Mouse (Mus musculus) Patski (cell line): ENCODE measurements at regions not wholly inside any gene's neighbourhood (a gene's known extent, or its start where the extent isn't known, plus 50 kb on each side); places are given as distances from the start of the nearest gene placed in this dataset.

ENCODE experiments used
- ATAC-seq: fragments of 100-300 bp; one replicate; pipeline ENCODE4 v1.8.0; 2021
- CTCF ChIA-PET: fragments of 350-600 bp; sonication (Branson Sonifier 250); formaldehyde crosslinking; loops from one replicate; lab custom pipeline; 2022; ENCODE audit warnings: inconsistent platforms; lab: Charles Lee
- POLR2A ChIA-PET: fragments of 350-600 bp; sonication (Branson Sonifier 250); formaldehyde crosslinking; loops from one replicate; lab custom pipeline; 2022; ENCODE audit warnings: antibody characterized with exemption, inconsistent platforms; lab: Charles Lee
- DNase-seq: peaks from one replicate; pipeline ENCODE4 v3.0.0-alpha.2; 2011; ENCODE audit warnings: low read depth, low spot score
- H3K27me3 ChIP-seq: fragments of 371-371 bp; one replicate; pipeline ENCODE4 v1.5.1; 2021
- CTCF ChIP-seq: fragments of 100-300 bp; IDR thresholded peaks from one replicate; pipeline ENCODE4 v1.5.1; 2021
- in situ Hi-C: fragments of 300-500 bp; cut with MboI; formaldehyde crosslinking; loops from 3 replicates; pipeline ENCODE4 v1.11.1; 2018; ENCODE audit warnings: low pct_unique_long_range_greater_than_20kb, mixed read lengths

DNA sequence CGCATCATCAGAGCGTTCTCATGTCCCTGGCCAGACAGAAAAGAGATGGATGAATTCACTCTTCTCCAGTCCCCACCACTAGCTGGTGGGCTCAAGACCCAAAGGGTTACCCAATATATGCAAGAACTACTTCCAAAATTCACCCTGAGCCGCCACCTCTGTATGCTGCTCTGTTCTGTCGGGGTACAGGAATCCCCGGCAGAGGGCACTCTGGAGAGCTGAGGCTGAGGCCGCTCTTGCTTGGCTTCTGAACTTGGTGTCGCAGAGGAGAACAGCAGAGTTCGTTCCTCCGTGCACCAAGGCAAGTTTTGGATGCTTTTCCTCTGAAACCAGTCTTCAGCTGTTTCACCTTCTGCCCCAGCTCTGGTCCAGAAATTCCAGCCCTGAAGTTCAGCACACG, 157.5 kb upstream of the Lmo4 start:
- no peaks in the 10 kb centered on the region for H3K27me3 ChIP-seq
- in situ Hi-C loops = no loop called here
- ChIA-PET CTCF (interaction anchor here (0.8 to 3.2 kb wide), 4 partner anchors 9 to 19 kb away, joined by 3 to 11 read pairs (median 5); no protein-coding TSS in a partner anchor), POLR2A (interaction anchor here (0.6 kb wide), 2 partner anchors 121 to 583 kb away, joined by 4 read pairs; no protein-coding TSS in a partner anchor)
- TF ChIP-seq CTCF = no peak
- DNase-seq (no peak), ATAC-seq (no peak)

GRCm38 (mm10) chr3:144361203-144361978, 156.4 kb upstream of the Lmo4 start:
- CTCF ChIA-PET = interaction anchor here (0.9 to 3.2 kb wide), 2 partner anchors 10 to 14 kb away, joined by 3 to 11 read pairs; no protein-coding TSS in a partner anchor
- DNase-seq (no peak), ATAC-seq (no peak)
- TF ChIP-seq CTCF = no peak
- in situ Hi-C loops = no loop called here
- no peaks in the 10 kb centered on the region for H3K27me3 ChIP-seq
- POLR2A ChIA-PET = interaction anchor here (0.6 kb wide), 1 partner anchor 33 kb away, joined by 3 read pairs; no protein-coding TSS in a partner anchor

- no peak for TF ChIP-seq CTCF
- CTCF ChIA-PET = interaction anchor here (1.2 to 1.6 kb wide), 2 partner anchors 10 to 11 kb away, joined by 3 to 4 read pairs; no protein-coding TSS in a partner anchor
- in situ Hi-C loops = no loop called here
These were observed 151.9 kb upstream of the Lmo4 start for GRCm38 (mm10) chr3:144356948-144357295.

DNA sequence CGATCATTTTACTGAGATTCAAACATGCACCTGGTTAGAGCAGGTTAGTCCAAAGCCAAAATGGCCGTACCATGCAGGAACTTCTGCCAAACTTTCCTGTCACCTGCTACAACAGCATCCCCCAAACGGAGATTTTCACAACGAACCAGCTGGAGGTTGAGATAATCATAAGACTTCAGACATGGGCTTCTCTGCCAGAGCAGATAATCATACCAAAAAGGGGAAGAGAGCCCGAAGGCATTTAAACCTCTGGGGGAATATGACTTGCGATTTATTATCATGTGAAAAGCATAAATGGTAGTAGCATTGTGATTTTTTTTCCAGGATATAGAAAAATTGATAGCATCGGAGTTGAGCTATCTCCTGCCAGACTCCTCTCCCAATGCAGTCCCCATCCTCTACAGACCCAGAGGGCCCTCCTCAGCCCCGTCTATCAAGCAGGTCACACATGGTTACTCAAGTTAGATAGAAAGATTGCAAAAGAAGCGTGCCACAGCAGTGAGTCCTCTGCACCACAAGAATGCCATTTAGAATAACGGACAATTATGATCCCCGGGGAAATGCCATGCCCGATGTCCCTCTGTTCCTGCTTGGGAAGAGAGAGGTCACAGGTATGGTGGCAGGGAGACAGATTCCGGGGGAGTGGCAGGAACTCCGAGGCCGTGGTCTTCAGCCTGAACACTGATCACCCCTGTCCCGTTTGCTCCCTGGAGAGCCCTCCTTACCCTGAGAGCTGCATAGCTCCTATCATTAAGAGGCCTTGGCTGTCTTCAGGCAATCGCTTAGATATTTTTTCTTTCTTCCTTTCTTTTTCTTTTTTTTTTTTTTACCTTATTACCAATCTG, 151.3 kb upstream of the Lmo4 start:
- POLR2A ChIA-PET = interaction anchor here (0.6 to 1.5 kb wide), 3 partner anchors 13 to 100 kb away, joined by 5 to 6 read pairs (median 5); no protein-coding TSS in a partner anchor
- DNase-seq (peak; percentile 77), ATAC-seq (peak; percentile 89)
- H3K27me3 ChIP-seq = no peaks in the 10 kb centered on the region
- no peak for TF ChIP-seq CTCF
- CTCF ChIA-PET = interaction anchor here (1.2 to 1.6 kb wide), 3 partner anchors 11 to 16 kb away, joined by 3 to 4 read pairs (median 3); no protein-coding TSS in a partner anchor
- in situ Hi-C loops = no loop called here

More at GRCm38 (mm10) chr3:144356948-144357295, 151.9 kb upstream of the Lmo4 start:
- no peaks in the 10 kb centered on the region for H3K27me3 ChIP-seq
- ATAC-seq = no peak
- no peak for DNase-seq
- POLR2A ChIA-PET = interaction anchor here (0.6 to 1.5 kb wide), 3 partner anchors 12 to 101 kb away, joined by 5 to 6 read pairs (median 5); no protein-coding TSS in a partner anchor

- no peak for ATAC-seq
These were observed 147.5 kb upstream of the Lmo4 start for GRCm38 (mm10) chr3:144352559-144352958.

GRCm38 (mm10) chr3:144348431-144348830, 143.4 kb upstream of the Lmo4 start:
- no peak for DNase-seq
- ChIA-PET CTCF (interaction anchor here (0.8 to 5.8 kb wide), 4 partner anchors 9 to 31 kb away, joined by 3 to 23 read pairs (median 4); no protein-coding TSS in a partner anchor), POLR2A (no interaction called here)
- TF ChIP-seq CTCF = no peak
- in situ Hi-C loops = no loop called here
- no peak for ATAC-seq
- H3K27me3 ChIP-seq = no peaks in the 10 kb centered on the region

More at GRCm38 (mm10) chr3:144352559-144352958, 147.5 kb upstream of the Lmo4 start:
- in situ Hi-C loops = no loop called here
- CTCF ChIA-PET = interaction anchor here (0.9 to 5.8 kb wide), 2 partner anchors 13 to 16 kb away, joined by 3 to 23 read pairs; no protein-coding TSS in a partner anchor
- TF ChIP-seq CTCF = no peak
- H3K27me3 ChIP-seq = no peaks in the 10 kb centered on the region
- POLR2A ChIA-PET = no interaction called here
- no peak for DNase-seq

- ATAC-seq (no peak), DNase-seq (no peak)
- POLR2A ChIA-PET = no interaction called here
- CTCF ChIA-PET = no interaction called here
- in situ Hi-C loops = no loop called here
- no peaks in the 10 kb centered on the region for H3K27me3 ChIP-seq
- no peak for TF ChIP-seq CTCF
These were observed 130.2 kb upstream of the Lmo4 start for GRCm38 (mm10) chr3:144335237-144335636.

GRCm38 (mm10) chr3:144334201-144334600, 129.2 kb upstream of the Lmo4 start:
- ChIA-PET CTCF (no interaction called here), POLR2A (no interaction called here)
- no peak for TF ChIP-seq CTCF
- DNase-seq = no peak
- in situ Hi-C loops = no loop called here
- ATAC-seq = no peak
- no peaks in the 10 kb centered on the region for H3K27me3 ChIP-seq

DNA sequence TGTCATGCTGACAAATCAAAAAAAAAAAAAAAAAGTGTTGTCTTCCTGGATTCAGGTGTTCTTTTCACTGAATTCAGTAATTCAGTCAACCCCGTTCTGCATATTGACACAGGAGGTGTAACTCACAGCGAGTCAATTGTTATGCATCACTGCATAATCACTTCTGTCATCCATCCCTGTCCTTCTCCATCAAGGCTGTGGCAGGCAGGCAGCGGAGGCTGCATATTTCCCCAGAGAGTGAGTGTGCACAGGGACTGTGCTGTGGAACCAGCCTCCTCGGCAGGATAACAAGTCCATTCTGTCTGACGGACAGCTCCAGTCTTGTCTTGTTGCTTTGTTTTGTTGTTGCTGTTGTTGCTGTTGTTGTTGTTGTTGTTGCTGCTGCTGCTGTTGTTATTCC, 127.3 kb upstream of the Lmo4 start:
- in situ Hi-C loops = no loop called here
- DNase-seq (no peak), ATAC-seq (no peak)
- CTCF ChIA-PET = interaction anchor here (0.7 to 1.3 kb wide), 4 partner anchors 12 to 53 kb away, joined by 3 to 5 read pairs (median 4); no protein-coding TSS in a partner anchor
- no peaks in the 10 kb centered on the region for H3K27me3 ChIP-seq
- POLR2A ChIA-PET = interaction anchor here (0.8 kb wide), 1 partner anchor 21 kb away, joined by 20 read pairs; no protein-coding TSS in a partner anchor
- no peak for TF ChIP-seq CTCF

GRCm38 (mm10) chr3:144329117-144329516, 124.1 kb upstream of the Lmo4 start:
- POLR2A ChIA-PET = interaction anchor here (0.9 kb wide), 1 partner anchor 11 kb away, joined by 3 read pairs; no protein-coding TSS in a partner anchor
- H3K27me3 ChIP-seq = no peaks in the 10 kb centered on the region
- in situ Hi-C loops = no loop called here
- CTCF ChIA-PET = interaction anchor here (0.9 to 2.7 kb wide), 5 partner anchors 9 to 51 kb away, joined by 3 to 9 read pairs (median 5); no protein-coding TSS in a partner anchor
- ATAC-seq = no peak
- DNase-seq = no peak
- no peak for TF ChIP-seq CTCF
